8 mouse cellular contexts compared by ENCODE assay signal in genomic region chr7:69490566-69491466, GRCm38 (mm10).
A peak's percentile ranks its signal among the peaks of the same experiment; 100 is the strongest.
DNase-seq lines count a peak whose midpoint lies in the region; ATAC-seq and TF ChIP-seq lines count a peak whose summit lies in the region.

No protein-coding gene starts in this region.

- H3K9ac ChIP-seq in ES-Bruce4 (ENCODE audit: low read depth, poor library complexity, severe bottlenecking), result no peak overlapping the region
- H3K9ac ChIP-seq in forebrain, embryonic 11.5 days (ENCODE audit: low read length), result no peak overlapping the region
- no peak overlapping the region for H3K9ac ChIP-seq in lung, embryonic 15.5 days

- no peaks in the 10 kb centered on the region for H3K4me1 ChIP-seq in ES-Bruce4 (ENCODE audit: control insufficient read depth, insufficient read depth, low read length)
- 0 out of 2 replicates have a peak, but pooled peaks cover 2% of the 10 kb centered on the region for H3K4me1 ChIP-seq in forebrain, embryonic 11.5 days (replicated peaks; ENCODE audit: control insufficient read depth, insufficient read depth, low read length)
- peaks cover 15% of the 10 kb centered on the region for H3K4me1 ChIP-seq in hindbrain, embryonic 10.5 days (replicated peaks)
- peaks cover 6% of the 10 kb centered on the region; the same call in 1 of the 2 replicates for H3K4me1 ChIP-seq in lung, embryonic 15.5 days

- H3K9me3 ChIP-seq in ES-Bruce4 (replicated peaks; ENCODE audit: control insufficient read depth, insufficient read depth, low read length, poor library complexity, severe bottlenecking), result no peaks in the 10 kb centered on the region
- no peaks in the 10 kb centered on the region for H3K9me3 ChIP-seq in forebrain, embryonic 11.5 days (ENCODE audit: control insufficient read depth, low read length)
- no peaks in the 10 kb centered on the region for H3K9me3 ChIP-seq in hindbrain, embryonic 10.5 days
- no peaks in the 10 kb centered on the region for H3K9me3 ChIP-seq in lung, embryonic 15.5 days

- TF ChIP-seq CTCF in ES-Bruce4 (IDR thresholded peaks at IDR 0.05; ENCODE audit: low read depth, low read length), result peak; percentile 83
- TF ChIP-seq CTCF in brain, embryonic 14.5 days (IDR thresholded peaks at IDR 0.05; ENCODE audit: borderline replicate concordance, extremely low read depth, insufficient read depth, insufficient read length), result peak; percentile 97
- TF ChIP-seq CTCF in layer of hippocampus, adult 2 months (conservative IDR thresholded peaks at IDR 0.05), result peak; percentile 99

- H3K4me3 ChIP-seq in ES-Bruce4 (ENCODE audit: low read depth, low read length), result no peak overlapping the region
- H3K4me3 ChIP-seq in forebrain, embryonic 11.5 days (ENCODE audit: low read depth, low read length), result no peak overlapping the region
- no peak overlapping the region for H3K4me3 ChIP-seq in hindbrain, embryonic 10.5 days
- no peak overlapping the region for H3K4me3 ChIP-seq in layer of hippocampus, adult 2 months
- H3K4me3 ChIP-seq in lung, embryonic 15.5 days, result no peak overlapping the region

- TF ChIP-seq POLR2A in ES-Bruce4 (IDR thresholded peaks at IDR 0.05; ENCODE audit: insufficient read depth, low read length), result no peak
- TF ChIP-seq POLR2A in brain, embryonic 14.5 days (IDR thresholded peaks at IDR 0.05; ENCODE audit: borderline replicate concordance, extremely low read depth, insufficient read depth, insufficient read length, poor library complexity, severe bottlenecking), result no peak

- no peaks in the 10 kb centered on the region for H3K36me3 ChIP-seq in ES-Bruce4 (ENCODE audit: control insufficient read depth, insufficient read depth, low read length, poor library complexity, severe bottlenecking)
- H3K36me3 ChIP-seq in forebrain, embryonic 11.5 days (ENCODE audit: control insufficient read depth, insufficient read depth, low read length), result no peaks in the 10 kb centered on the region
- no peaks in the 10 kb centered on the region for H3K36me3 ChIP-seq in hindbrain, embryonic 10.5 days
- H3K36me3 ChIP-seq in lung, embryonic 15.5 days, result no peaks in the 10 kb centered on the region

- no peak overlapping the region for H3K4me2 ChIP-seq in forebrain, embryonic 11.5 days (ENCODE audit: low read depth, low read length, severe bottlenecking)
- peak overlapping the region; percentile 31 for H3K4me2 ChIP-seq in lung, embryonic 15.5 days

- peak; percentile 93 for DNase-seq in brain, embryonic 14.5 days (ENCODE audit: low read depth)
- peak; percentile 87 for DNase-seq in forebrain, embryonic 11.5 days (ENCODE audit: low spot score)
- peak; percentile 84 for DNase-seq in hindbrain, embryonic 10.5 days (ENCODE audit: low spot score)
- DNase-seq in layer of hippocampus, adult 2 months (ENCODE audit: low spot score in 2 of 2), result peak; percentile 71 to 86
- DNase-seq in ovary, postnatal 36 days (ENCODE audit: low spot score), result peak; percentile 72

- TF ChIP-seq EP300 in ES-Bruce4 (IDR thresholded peaks at IDR 0.05; ENCODE audit: insufficient read depth, low read depth, low read length), result no peak

- H3K27ac ChIP-seq in ES-Bruce4 (ENCODE audit: insufficient read depth, low read length), result no peak overlapping the region
- no peak overlapping the region for H3K27ac ChIP-seq in forebrain, embryonic 11.5 days (ENCODE audit: low read depth, low read length)
- no peak overlapping the region for H3K27ac ChIP-seq in hindbrain, embryonic 10.5 days
- H3K27ac ChIP-seq in layer of hippocampus, adult 2 months, result no peak overlapping the region
- no peak overlapping the region for H3K27ac ChIP-seq in lung, embryonic 15.5 days

- WGBS in forebrain, embryonic 11.5 days, result 37% methylated on average over 16 of the region's 16 CpGs
- WGBS in hindbrain, embryonic 10.5 days, result 40% methylated on average over 16 of the region's 16 CpGs
- WGBS in lung, embryonic 15.5 days, result 34% methylated on average over 16 of the region's 16 CpGs

- H3K27me3 ChIP-seq in ES-Bruce4 (ENCODE audit: control insufficient read depth, insufficient read depth, low read length, poor library complexity, severe bottlenecking), result no peaks in the 10 kb centered on the region
- peaks cover 2% of the 10 kb centered on the region; the same call in 1 of the 2 replicates for H3K27me3 ChIP-seq in forebrain, embryonic 11.5 days (ENCODE audit: control insufficient read depth, insufficient read depth, low read length)
- H3K27me3 ChIP-seq in hindbrain, embryonic 10.5 days (ENCODE audit: insufficient read depth, poor library complexity, severe bottlenecking), result peaks cover 33% of the 10 kb centered on the region; the same call in 1 of the 2 replicates
- no peaks in the 10 kb centered on the region for H3K27me3 ChIP-seq in lung, embryonic 15.5 days

- ATAC-seq in forebrain, embryonic 11.5 days (replicated peaks; ENCODE audit: low FRiP score), result peak; percentile 93
- peak; percentile 86 for ATAC-seq in lung, embryonic 15.5 days (ENCODE audit: borderline replicate concordance, extremely low read depth, low FRiP score, low TSS enrichment)
- ATAC-seq in activated CD4-positive, CD25-positive, alpha-beta regulatory T cell, adult 4 months, result no peak
